Mouse (Mus musculus) ES-E14 (cell line): ENCODE measurements at regions not wholly inside any gene's neighbourhood (a gene's known extent, or its start where the extent isn't known, plus 50 kb on each side); places are given as distances from the start of the nearest gene placed in this dataset.

Source experiments
- CHD2 ChIP-seq: IDR thresholded peaks from 2 replicates; pipeline ENCODE4 v1.6.1; 2014; ENCODE audit warnings: mild to moderate bottlenecking, low read depth, low read length, inconsistent platforms
- HCFC1 ChIP-seq: IDR thresholded peaks from 2 replicates; pipeline ENCODE4 v1.6.1; 2012; ENCODE audit warnings: low read length, inconsistent platforms, borderline replicate concordance; ENCODE audit not compliant: insufficient read depth
- MAFK ChIP-seq: IDR thresholded peaks from 2 replicates; pipeline ENCODE4 v1.6.1; 2014; ENCODE audit warnings: mild to moderate bottlenecking, low read depth, low read length, inconsistent platforms; ENCODE audit not compliant: insufficient read depth
- ZC3H11A ChIP-seq: IDR thresholded peaks from 2 replicates; pipeline ENCODE4 v1.6.1; 2012; ENCODE audit warnings: low read depth, mild to moderate bottlenecking, inconsistent platforms, low read length, borderline replicate concordance
- ZNF384 ChIP-seq: IDR thresholded peaks from 2 replicates; pipeline ENCODE4 v1.6.1; 2012; ENCODE audit warnings: low read depth, low read length, inconsistent platforms

GRCm38 (mm10) chr10:117566648-117567378 is 62.5 kb upstream of the Cpm start:
- TF ChIP-seq ZC3H11A (no peak), HCFC1 (no peak), ZNF384 (no peak), MAFK (no peak), CHD2 (no peak)
